Mouse (Mus musculus): Measurements from ENCODE around the gene Rora. TPM values are rescaled to one million over a fixed set of nuclear protein-coding genes. Genes with fewer than 3 reads are reported as not detected.

The Rora gene
- total RNA-seq, 2 experiments from 2014 or later = 21.1 to 24.9 TPM

GRCm38 (mm10) chr9:69317527-69318115 lies 664.0 kb downstream of the Rora start:
- DNase-seq = no peak
- intact Hi-C loops (cut with DNase I) = no loop called here

DNA sequence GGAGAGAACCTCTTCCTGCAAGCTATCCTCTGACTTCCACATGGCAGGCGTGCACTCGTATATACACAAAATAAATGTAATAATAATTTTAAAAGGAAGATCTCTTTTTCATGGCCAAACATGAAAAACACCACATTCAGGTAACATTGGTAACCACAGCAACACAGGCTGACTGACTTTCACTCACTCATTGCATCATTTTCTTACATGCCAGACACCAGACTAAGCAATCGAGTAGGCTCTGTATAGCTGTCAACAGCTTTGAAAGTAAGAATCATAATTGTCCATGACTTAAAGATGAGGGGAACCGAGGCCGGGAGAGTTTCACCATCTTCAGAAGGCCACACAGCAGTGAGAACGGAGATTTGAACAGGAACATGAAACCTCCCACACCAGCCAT lies 665.8 kb downstream of the Rora start:
- DNase-seq = no peak
- intact Hi-C loops (cut with DNase I) = no loop called here

DNA sequence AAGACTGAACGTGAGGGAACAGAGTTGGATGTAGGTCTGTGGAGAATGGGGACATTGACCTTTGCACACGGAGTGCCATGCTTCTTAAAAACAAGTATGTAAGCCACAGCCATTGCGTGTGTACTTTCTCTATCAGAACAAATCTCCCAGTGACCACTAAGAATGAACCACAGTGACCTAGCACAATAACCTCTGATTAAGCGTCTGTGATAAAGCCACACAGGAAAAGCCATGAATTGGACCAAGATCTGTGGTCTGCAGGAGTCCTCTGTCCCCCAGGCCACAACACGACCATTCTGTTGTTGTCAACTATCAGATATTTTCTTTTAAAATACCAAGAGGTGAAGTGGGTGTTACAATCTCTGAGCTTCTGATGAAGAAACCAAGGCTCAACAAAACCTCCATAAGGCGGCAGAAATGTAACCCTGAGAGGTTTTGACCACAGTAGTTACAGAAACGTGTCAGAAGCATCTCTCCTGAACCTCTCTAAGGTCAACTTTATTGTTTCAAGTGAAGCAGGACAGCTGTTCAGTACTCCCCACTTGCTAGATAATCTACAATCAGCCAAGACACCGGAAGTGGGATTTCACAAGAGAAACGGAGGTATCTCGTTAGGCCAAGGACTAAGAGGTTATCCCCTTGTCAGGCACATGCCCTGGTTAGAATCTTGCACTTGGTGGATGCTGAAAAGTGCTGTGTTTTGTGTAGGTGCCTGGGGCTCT lies 666.5 kb downstream of the Rora start:
- intact Hi-C loops (cut with DNase I) = loop anchor here (5.0 kb wide), 1 partner anchor 668 kb away; the partner anchor contains the start of gene Rora

DNA sequence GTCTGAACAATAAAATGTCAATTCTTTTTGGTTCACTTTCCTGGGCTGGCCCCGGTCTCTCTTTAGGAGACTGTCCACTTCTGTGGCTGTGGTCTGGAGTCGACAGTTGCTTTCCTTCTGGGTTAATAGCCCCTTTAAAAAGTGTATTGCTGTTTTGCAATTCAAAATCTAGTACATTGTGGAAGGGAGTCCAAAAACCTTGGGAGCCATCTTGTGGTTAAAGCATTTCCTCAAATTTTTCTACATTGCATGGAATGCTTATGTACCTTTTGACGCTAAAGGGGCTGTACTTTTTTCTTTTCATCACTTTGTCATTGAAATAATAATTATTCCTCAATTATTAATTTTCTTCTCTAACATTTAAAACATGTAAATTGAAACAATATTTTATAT lies 667.0 kb downstream of the Rora start:
- intact Hi-C loops (cut with DNase I) = loop anchor here (5.0 kb wide), 1 partner anchor 668 kb away; the partner anchor contains the start of gene Rora

More for the DNA sequence above, 666.5 kb downstream of the Rora start:
- no peak for DNase-seq

DNA sequence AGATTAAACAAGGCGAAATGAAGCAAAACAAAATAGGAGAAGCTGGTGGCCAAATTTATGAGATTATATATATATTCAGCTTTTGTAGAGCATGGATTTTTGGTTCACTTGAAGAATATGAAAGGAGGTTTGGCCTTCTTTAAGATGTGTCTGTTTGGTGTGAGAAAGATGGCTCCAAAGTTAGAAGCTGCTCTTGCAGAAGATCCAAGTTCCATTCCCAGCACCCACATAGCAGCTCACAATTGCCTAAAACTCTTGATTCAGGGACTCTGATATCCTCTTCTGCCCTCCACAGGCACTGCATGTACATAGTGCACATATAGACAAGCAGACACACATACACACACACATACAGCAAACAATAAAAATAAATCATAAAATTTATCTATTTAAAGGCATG lies 668.4 kb downstream of the Rora start:
- DNase-seq = no peak
- intact Hi-C loops (cut with DNase I) = loop anchor here (5.0 kb wide), 1 partner anchor 670 kb away; the partner anchor contains the start of gene Rora

More for the DNA sequence above, 667.0 kb downstream of the Rora start:
- DNase-seq = no peak

GRCm38 (mm10) chr9:69323831-69324230 lies 670.2 kb downstream of the Rora start:
- no peak for DNase-seq
- intact Hi-C loops (cut with DNase I) = loop anchor here (5.0 kb wide), 1 partner anchor 672 kb away; the partner anchor contains the start of gene Rora

- no peak for DNase-seq
- intact Hi-C loops (cut with DNase I) = no loop called here
These were observed 673.5 kb downstream of the Rora start for GRCm38 (mm10) chr9:69327077-69327476.

DNA sequence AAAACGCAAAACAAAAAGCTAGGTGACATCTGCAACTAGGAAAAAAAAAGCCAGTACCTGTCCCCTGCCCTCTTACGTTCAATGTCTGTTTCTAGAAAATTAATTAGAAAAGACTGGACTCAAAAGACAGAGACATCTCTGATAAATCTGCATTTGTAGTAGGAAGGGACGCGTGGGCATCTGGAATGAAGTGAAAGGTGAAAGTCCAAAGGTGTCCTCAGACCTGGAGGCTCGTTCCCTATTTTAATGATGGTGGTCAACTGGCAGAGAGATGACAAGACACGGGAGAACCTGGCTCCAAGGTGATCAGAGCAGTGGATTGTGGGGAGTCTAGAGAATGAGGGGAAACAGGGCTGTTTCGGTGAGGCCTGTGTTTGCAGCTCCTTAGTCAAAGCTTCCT lies 674.0 kb downstream of the Rora start:
- intact Hi-C loops (cut with DNase I) = no loop called here
- no peak for DNase-seq

DNA sequence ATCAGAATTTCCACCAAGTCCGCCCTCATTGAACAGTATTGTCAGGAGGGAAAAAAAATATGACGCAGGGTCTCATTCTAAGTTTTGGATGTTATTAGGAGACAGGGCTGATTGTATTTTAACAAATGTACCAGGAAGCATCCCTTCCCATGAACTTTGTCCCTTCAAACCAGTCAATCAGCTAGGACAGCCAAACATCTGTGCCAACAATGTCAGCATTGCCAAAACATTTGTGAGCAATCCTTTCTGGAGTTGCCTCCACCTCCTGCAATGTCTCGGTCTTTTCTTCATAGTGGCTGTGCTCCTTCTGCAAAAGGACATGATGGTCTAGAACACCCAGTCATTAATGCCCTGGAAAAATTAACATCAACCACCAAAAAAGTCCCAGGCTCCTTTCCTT lies 678.2 kb downstream of the Rora start:
- intact Hi-C loops (cut with DNase I) = no loop called here

GRCm38 (mm10) chr9:69332802-69333568 lies 679.4 kb downstream of the Rora start:
- intact Hi-C loops (cut with DNase I) = no loop called here

More for the DNA sequence above, 678.2 kb downstream of the Rora start:
- DNase-seq = peak in 1 of 2 experiments; percentile 20

DNA sequence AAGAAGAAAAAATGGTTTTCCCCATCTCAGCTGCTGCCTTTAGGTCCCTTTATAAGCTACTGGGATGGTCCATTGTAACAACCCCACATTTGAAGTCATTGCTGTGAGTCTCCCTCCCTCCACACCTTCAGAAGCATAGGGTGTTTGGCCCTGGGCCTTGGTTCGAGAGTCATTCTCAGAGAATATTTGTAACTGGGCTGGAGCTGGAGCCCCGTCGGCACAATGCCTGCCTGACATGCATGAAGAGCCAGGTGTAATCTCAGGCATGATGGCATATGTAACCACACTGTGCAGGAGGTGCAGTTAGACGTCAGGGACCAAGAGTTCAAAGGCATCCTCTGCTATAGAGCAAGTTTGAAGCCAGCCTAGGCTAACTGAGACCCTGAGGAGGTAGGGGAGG lies 680.1 kb downstream of the Rora start:
- intact Hi-C loops (cut with DNase I) = no loop called here
- DNase-seq = no peak

More at GRCm38 (mm10) chr9:69332802-69333568, 679.4 kb downstream of the Rora start:
- no peak for DNase-seq

- DNase-seq = peak; percentile 24 to 28
These were observed 680.5 kb downstream of the Rora start for GRCm38 (mm10) chr9:69334106-69334505.

GRCm38 (mm10) chr9:69336063-69336462 lies 682.5 kb downstream of the Rora start:
- DNase-seq = no peak
- intact Hi-C loops (cut with DNase I) = no loop called here

More at GRCm38 (mm10) chr9:69334106-69334505, 680.5 kb downstream of the Rora start:
- intact Hi-C loops (cut with DNase I) = no loop called here

DNA sequence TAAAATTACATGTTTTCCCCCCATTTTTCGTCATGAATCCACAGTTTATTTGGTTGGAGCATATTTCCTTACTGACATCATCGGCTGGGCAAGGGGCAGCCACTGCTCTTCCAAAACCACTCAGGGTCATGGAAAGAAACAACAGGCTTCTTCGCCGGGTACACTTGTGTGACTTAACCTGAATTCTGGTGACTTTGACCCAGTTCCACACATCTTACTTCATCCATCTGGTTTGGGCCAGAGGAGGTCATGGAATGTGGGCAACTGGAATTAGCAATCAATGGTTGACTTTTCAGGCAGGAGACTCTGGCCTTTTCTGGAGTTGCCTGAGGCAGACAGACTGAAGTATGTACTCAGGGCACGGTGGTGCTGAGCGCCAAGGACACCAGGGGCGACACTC lies 685.6 kb downstream of the Rora start:
- intact Hi-C loops (cut with DNase I) = no loop called here
- no peak for DNase-seq

DNA sequence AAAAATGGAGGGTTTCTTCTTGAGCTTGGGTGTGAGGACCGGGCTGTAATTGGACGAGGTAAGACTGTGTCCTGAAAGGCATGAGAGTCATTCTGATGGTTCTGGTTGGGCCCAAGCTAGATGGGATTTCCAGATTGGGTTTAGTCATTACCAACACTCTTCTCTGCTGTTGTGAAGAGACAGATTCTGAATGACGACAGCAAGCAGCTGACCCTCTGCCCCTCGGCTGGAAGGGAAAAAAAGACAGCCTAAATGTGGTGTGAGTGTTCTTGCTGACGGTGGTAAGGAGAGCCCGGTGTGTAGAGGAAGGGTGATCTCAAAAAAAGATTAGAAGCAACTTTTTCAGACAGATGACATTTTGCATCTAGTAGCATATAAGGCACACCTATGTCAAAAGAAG lies 686.2 kb downstream of the Rora start:
- intact Hi-C loops (cut with DNase I) = no loop called here
- DNase-seq = no peak

DNA sequence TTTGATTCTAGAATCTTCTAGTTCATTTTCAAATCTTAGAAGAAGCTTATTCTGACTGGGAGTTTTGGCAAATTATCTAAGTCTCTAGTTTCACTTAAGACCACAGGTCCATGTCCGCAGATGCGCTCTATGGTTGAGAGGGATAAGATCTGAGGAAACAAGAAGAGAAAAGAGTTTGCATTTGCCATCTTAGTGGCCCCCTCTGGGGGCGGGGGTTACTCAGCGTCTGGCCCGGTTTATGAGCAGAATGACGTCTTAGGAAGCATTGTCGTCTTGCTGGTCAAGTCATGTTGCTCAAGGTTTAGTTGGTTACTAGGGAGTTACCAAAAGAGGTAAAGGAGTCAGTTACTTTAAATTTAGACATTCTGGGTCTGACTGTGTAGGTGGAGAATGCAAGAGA lies 686.8 kb downstream of the Rora start:
- DNase-seq = no peak
- intact Hi-C loops (cut with DNase I) = no loop called here

DNA sequence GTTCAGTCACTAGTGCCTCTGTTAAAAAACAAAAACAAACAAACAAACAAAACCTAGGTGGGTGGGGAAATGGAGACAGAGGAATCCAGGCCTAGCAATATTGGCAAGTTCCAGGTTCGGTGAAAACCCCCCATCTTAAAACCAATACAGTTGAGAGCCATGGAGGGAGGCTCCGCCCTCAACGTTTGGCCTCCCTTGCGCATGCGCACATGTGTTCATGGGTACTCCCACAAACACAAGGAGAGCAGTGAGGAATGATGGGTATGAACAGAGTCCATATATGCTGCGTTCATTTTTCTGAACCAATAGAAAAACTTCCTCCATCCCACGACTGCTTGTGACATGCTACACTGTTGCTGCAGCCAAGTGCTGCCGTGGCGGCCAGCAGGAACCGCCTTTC lies 690.3 kb downstream of the Rora start:
- no peak for DNase-seq
- intact Hi-C loops (cut with DNase I) = no loop called here

GRCm38 (mm10) chr9:69345550-69345949 lies 692.0 kb downstream of the Rora start:
- intact Hi-C loops (cut with DNase I) = no loop called here
- no peak for DNase-seq

DNA sequence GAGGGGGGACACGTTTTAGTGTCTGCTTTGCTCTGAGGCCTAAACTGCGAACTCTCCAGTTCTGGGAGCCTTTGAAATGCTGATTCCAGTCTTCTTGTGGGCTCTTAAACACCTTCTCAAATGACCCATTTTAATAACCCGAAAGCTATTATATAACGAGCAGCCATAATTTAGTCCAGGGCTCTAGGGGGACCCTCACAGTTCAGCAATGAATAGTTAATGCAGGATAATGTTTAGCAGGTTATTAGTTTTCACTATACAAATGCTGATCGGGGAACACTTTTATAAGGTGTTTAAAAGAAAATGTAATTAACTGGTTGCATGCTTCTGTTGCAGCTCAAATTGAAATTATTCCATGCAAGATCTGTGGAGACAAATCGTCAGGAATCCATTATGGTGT lies 694.2 kb downstream of the Rora start:
- intact Hi-C loops (cut with DNase I) = no loop called here
- DNase-seq = no peak

GRCm38 (mm10) chr9:69349537-69349936 lies 696.0 kb downstream of the Rora start:
- intact Hi-C loops (cut with DNase I) = no loop called here
- no peak for DNase-seq

DNA sequence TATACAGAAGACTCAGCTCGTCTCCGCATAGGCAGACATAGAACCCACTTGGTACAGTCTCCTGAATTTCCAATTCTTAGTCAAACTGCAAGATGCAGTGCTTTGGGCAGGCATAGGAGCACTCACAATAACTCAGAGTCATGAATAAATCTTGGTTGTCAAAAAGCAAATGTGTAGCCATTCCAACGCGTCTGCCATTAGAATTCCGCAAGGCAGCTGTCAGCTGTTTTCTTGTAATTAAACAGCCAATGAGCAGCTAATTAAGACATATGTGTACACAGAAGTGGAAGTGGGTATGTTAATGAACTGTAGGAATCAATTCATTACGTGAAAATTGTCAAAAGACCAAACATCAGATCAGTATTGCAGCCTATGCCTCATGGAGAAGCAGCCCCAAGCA lies 700.6 kb downstream of the Rora start:
- intact Hi-C loops (cut with DNase I) = no loop called here

More for the DNA sequence above, 700.6 kb downstream of the Rora start:
- DNase-seq = no peak
